Mouse (Mus musculus) kidney, adult 8-10 months (tissue): ENCODE data around the gene Olfr792.

Experiments
- DNase-seq, 2 experiments: peaks; one replicate each; pipeline ENCODE4 v3.0.0; 2022

Olfr792 gene

GRCm38 (mm10) chr10:129538862-129539261 lies at the start of gene Olfr792:
TSS of gene Olfr792 (plus strand) at chr10:129539162.
- DNase-seq = no peak

GRCm38 (mm10) chr10:129490101-129490500 lies 48.9 kb upstream of the Olfr792 start:
- DNase-seq = no peak

- DNase-seq = no peak
Measured at GRCm38 (mm10) chr10:129498192-129498591, 40.8 kb upstream of the Olfr792 start, which contains the start of gene Olfr790. TSS of gene Olfr790 (plus strand) at chr10:129498492.

GRCm38 (mm10) chr10:129521492-129521891 lies 17.5 kb upstream of the Olfr792 start, which contains the start of gene Olfr791:
TSS of gene Olfr791 (plus strand) at chr10:129521792.
- no peak for DNase-seq

GRCm38 (mm10) chr10:129549354-129549753 lies 10.4 kb downstream of the Olfr792 start:
- DNase-seq = peak; percentile 0 to 43

GRCm38 (mm10) chr10:129567355-129567754 lies 28.4 kb downstream of the Olfr792 start, which contains the start of gene Olfr794:
TSS of gene Olfr794 (plus strand) at chr10:129567655.
- DNase-seq = no peak

- DNase-seq = no peak
Measured at GRCm38 (mm10) chr10:129577066-129577465, 38.1 kb downstream of the Olfr792 start.
